Mouse (Mus musculus) liver, postnatal 0 days (tissue): ENCODE measurements at regions not wholly inside any gene's neighbourhood (a gene's known extent, or its start where the extent isn't known, plus 50 kb on each side); places are given as distances from the start of the nearest gene placed in this dataset.

Source experiments
- CTCF ChIP-seq: sonication (generic); IDR thresholded peaks from 2 replicates; pipeline ENCODE4 v1.5.1; 2016; ENCODE audit warnings: antibody characterized with exemption, low read depth
- EP300 ChIP-seq: IDR thresholded peaks from 2 replicates; pipeline ENCODE4 v1.6.1; 2016; ENCODE audit warnings: antibody characterized with exemption, low read depth, mild to moderate bottlenecking

GRCm38 (mm10) chr10:72847358-72848082 is 192.9 kb downstream of the Zwint start:
- TF ChIP-seq CTCF (no peak), EP300 (no peak)
